Mouse (Mus musculus): ENCODE data around the gene Neurl1a.

DNA sequence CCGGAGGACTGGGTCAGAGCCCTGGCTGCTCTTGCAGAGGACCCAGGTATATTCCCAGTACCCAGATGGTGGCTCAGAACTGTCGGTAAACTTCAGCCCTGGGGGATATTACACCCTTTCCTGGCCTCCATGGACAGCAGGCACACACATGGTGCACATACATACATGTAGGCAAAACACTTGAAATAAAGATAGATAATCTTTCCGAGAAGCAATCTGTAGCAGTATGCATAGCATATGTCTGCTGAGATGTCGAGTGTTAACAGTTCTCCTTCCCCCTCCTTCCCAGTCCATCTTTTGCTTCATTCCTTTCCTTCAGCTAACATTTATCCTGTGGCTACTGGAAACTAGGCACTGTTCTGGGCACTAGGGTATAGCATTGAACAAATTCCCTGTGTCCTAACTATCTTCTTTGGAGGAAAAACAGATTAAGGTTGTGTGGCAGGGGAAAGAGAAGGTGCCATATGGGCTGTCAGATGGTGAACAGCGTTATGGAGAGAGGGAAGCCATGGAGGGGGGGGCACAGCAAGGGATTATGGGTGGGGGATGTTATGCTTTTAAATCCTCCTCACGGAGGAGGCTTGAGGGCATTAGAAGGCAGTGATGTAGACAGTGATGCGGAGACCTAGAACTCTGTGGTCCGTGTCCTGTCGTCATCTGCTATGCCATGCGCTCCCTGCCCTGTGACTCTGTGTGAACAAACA lies 33.1 kb downstream of the Neurl1a start:
- TF ChIP-seq CTCF (IDR thresholded peaks at IDR 0.05; ENCODE audit: control insufficient read depth, insufficient read depth, low read length): no peak
- TF ChIP-seq POLR2A (IDR thresholded peaks at IDR 0.05; ENCODE audit: borderline replicate concordance, control insufficient read depth, low read depth, low read length): no peak

Measured in bone marrow, adult 2 months (tissue).